Mouse (Mus musculus) testis, adult 2 months (tissue): ENCODE results near the gene Gjd3. TPM values are rescaled to one million over a fixed set of nuclear protein-coding genes. Genes with fewer than 3 reads are reported as not detected.
A peak's percentile ranks its signal among the peaks of the same experiment; 100 is the strongest.
"Not testable (repeated sequence)": the region's sequence is repeated elsewhere in the genome, so short reads cannot be mapped to it uniquely, and the experiment has no call there.

Experiments used
- H3K27ac ChIP-seq: fragments of 200-500 bp; 2 replicates; pipeline ENCODE4 v1.5.1; 2012; ENCODE audit warnings: low read depth, low read length; ENCODE audit not compliant: control insufficient read depth, insufficient read depth
- H3K27me3 ChIP-seq: fragments of 200-500 bp; 2 replicates; pipeline ENCODE4 v1.6.1; 2012; ENCODE audit warnings: mild to moderate bottlenecking, low read length, moderate library complexity; ENCODE audit not compliant: control insufficient read depth, insufficient read depth
- H3K36me3 ChIP-seq: fragments of 200-500 bp; 2 replicates; pipeline ENCODE4 v1.6.1; 2012; ENCODE audit warnings: mild to moderate bottlenecking, low read length; ENCODE audit not compliant: control insufficient read depth, insufficient read depth
- H3K4me1 ChIP-seq: fragments of 200-500 bp; 2 replicates; pipeline ENCODE4 v1.6.1; 2012; ENCODE audit warnings: low read length; ENCODE audit not compliant: control insufficient read depth, insufficient read depth
- H3K4me3 ChIP-seq: fragments of 200-500 bp; 2 replicates; pipeline ENCODE4 v1.5.1; 2012; ENCODE audit warnings: low read depth, mild to moderate bottlenecking, low read length, moderate library complexity, mixed read lengths; ENCODE audit not compliant: control insufficient read depth
- CTCF ChIP-seq: fragments of 200-500 bp; IDR thresholded peaks from 2 replicates; pipeline ENCODE4 v1.5.1; 2012; ENCODE audit warnings: low read depth, mild to moderate bottlenecking, inconsistent platforms, low read length, moderate library complexity; ENCODE audit not compliant: control insufficient read depth, insufficient read depth, insufficient replicate concordance
- POLR2A ChIP-seq: fragments of 200-500 bp; IDR thresholded peaks from 2 replicates; pipeline ENCODE4 v1.6.1; 2012; ENCODE audit warnings: low read depth, mild to moderate bottlenecking, inconsistent platforms, low read length, moderate library complexity; ENCODE audit not compliant: control insufficient read depth
- polyA plus RNA-seq: library from polyadenylated mRNA; depleted of rRNA; stranded (reverse); fragments of >200 nt; gene quantifications from 2 replicates; pipeline ENCODE4 v1.2.3, GENCODE M21; 2012

The Gjd3 gene
- polyA plus RNA-seq, 1 experiment: 13.6 TPM

GRCm38 (mm10) chr11:98937914-98938694 is 44.7 kb downstream of the Gjd3 start:
- Histone ChIP-seq H3K36me3 (no peaks in the 10 kb centered on the region), H3K4me1 (peaks cover 64% of the 10 kb centered on the region), H3K4me3 (peak overlapping the region; percentile 91), H3K27me3 (no peaks in the 10 kb centered on the region), H3K27ac (peak overlapping the region; percentile 86)
- TF ChIP-seq POLR2A: no peak
- no peak for TF ChIP-seq CTCF

GRCm38 (mm10) chr11:98937410-98937913 is 45.4 kb downstream of the Gjd3 start:
- peaks cover 58% of the 10 kb centered on the region for H3K4me1 ChIP-seq
- peak overlapping the region; percentile 86 for H3K27ac ChIP-seq
- no peaks in the 10 kb centered on the region for H3K36me3 ChIP-seq
- H3K27me3 ChIP-seq: no peaks in the 10 kb centered on the region
- peak overlapping the region; percentile 91 for H3K4me3 ChIP-seq
- no peak for TF ChIP-seq CTCF
- 0 out of 2 replicates have a peak, but pooled peaks have one; percentile 46 for TF ChIP-seq POLR2A

GRCm38 (mm10) chr11:98936606-98937409 is 46.0 kb downstream of the Gjd3 start:
- Histone ChIP-seq H3K27ac (peak overlapping the region; percentile 82), H3K27me3 (no peaks in the 10 kb centered on the region), H3K4me1 (peaks cover 54% of the 10 kb centered on the region), H3K36me3 (no peaks in the 10 kb centered on the region), H3K4me3 (peak overlapping the region; percentile 80)
- TF ChIP-seq POLR2A: no peak
- TF ChIP-seq CTCF: no peak

DNA sequence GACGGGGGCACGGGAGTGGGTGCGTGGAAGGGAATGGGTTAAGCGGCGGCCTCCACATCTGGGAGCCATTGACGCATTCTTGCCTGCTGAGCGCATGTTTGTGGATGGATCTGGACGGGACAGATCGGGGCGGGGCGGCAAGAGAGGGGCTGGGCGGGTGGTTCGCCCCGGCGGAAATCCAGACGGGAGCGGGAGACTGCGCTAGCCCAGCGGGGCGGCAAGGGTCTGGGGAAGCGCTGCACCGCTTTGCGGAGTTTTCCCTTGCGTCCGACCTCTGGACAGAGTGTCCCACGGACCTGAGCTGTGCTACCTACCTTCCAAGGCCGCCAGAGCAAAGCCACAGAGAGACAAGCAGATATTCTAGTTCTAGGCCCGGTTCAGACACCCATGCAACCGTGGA is 46.6 kb downstream of the Gjd3 start:
- peaks cover 49% of the 10 kb centered on the region for H3K4me1 ChIP-seq
- no peak for TF ChIP-seq CTCF
- TF ChIP-seq POLR2A: no peak
- peak overlapping the region; percentile 44 for H3K4me3 ChIP-seq
- no peaks in the 10 kb centered on the region for H3K36me3 ChIP-seq
- no peaks in the 10 kb centered on the region for H3K27me3 ChIP-seq
- H3K27ac ChIP-seq: peak overlapping the region; percentile 82

DNA sequence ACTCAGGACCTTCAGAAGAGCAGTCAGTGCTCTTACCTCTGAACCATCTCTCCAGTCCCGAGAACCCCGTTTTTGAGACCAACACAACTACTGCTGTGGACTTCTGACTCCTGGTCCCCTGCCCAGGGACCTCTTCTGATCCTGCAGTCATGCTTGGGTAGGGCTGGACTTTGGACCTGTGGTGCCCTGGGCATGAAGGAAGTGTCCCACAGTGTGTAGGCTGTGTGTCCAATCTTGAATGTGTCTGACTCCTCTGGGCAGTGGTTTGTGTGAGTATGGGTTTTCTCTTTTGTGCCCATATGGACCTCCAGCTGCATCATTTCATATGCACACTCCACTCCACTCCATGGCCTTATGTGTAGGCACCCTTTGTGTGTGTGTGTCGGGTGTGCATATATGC is 47.7 kb downstream of the Gjd3 start:
- no peaks in the 10 kb centered on the region for H3K27me3 ChIP-seq
- H3K4me3 ChIP-seq: no peak overlapping the region
- no peak overlapping the region for H3K27ac ChIP-seq
- H3K4me1 ChIP-seq: peaks cover 40% of the 10 kb centered on the region
- H3K36me3 ChIP-seq: no peaks in the 10 kb centered on the region
- TF ChIP-seq CTCF (no peak), POLR2A (no peak)

DNA sequence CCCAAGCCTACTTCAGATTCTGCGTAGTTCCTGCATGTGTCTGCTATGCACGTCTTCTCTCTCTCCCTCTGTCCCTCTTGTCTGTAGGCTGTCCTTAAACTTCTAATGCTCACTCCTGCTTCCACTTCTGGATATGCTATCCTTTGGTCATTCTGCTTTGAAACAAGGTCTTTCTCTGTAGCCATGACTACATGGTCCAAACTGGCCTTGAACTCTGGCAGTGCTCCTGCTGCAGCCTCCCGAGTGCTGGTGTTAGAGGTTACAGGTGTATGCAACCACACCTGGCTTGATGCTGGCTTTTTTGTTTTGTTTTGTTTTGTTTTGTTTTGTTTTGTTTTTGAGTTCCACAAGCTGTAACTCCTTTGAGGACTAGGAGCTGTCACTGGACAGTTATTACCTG is 48.4 kb downstream of the Gjd3 start:
- H3K27ac ChIP-seq: no peak overlapping the region
- TF ChIP-seq POLR2A (no peak), CTCF (no peak)
- no peaks in the 10 kb centered on the region for H3K27me3 ChIP-seq
- peaks cover 34% of the 10 kb centered on the region for H3K4me1 ChIP-seq
- H3K4me3 ChIP-seq: no peak overlapping the region
- no peaks in the 10 kb centered on the region for H3K36me3 ChIP-seq

- peaks cover 29% of the 10 kb centered on the region for H3K4me1 ChIP-seq
- not testable (repeated sequence) for H3K27ac ChIP-seq, H3K36me3 ChIP-seq, H3K27me3 ChIP-seq, H3K4me3 ChIP-seq
Observed at GRCm38 (mm10) chr11:98933847-98934246, 49.0 kb downstream of the Gjd3 start.

- no peak overlapping the region for H3K4me3 ChIP-seq
- peaks cover 25% of the 10 kb centered on the region for H3K4me1 ChIP-seq
- H3K27ac ChIP-seq: no peak overlapping the region
- no peaks in the 10 kb centered on the region for H3K36me3 ChIP-seq
- TF ChIP-seq CTCF: peak; percentile 44; the same call in 1 of the 2 replicates
- TF ChIP-seq POLR2A: no peak
- H3K27me3 ChIP-seq: no peaks in the 10 kb centered on the region
Observed at GRCm38 (mm10) chr11:98933151-98933550, 49.7 kb downstream of the Gjd3 start.
